Mouse (Mus musculus) CH12.LX (cell line): Measurements from ENCODE around the gene Upk3a.

Source experiments
- CTCF ChIP-seq, 2 experiments: IDR thresholded peaks in 1 of 2; conservative IDR thresholded peaks in 1 of 2; 2 replicates each; pipeline ENCODE4 v1.5.1; 2011 to 2012; ENCODE audit warnings: low read depth in 2 of 2, low read length in 2 of 2, improper control_type of control experiment in 1 of 2, inconsistent platforms in 1 of 2, mild to moderate bottlenecking in 1 of 2, moderate library complexity in 1 of 2
- MAX ChIP-seq: IDR thresholded peaks from 2 replicates; pipeline ENCODE4 v1.6.1; 2011; ENCODE audit warnings: low read length, improper control_type of control experiment
- NELFE ChIP-seq: IDR thresholded peaks from 2 replicates; pipeline ENCODE4 v1.6.1; 2011; ENCODE audit warnings: low read depth, low read length, improper control_type of control experiment
- UBTF ChIP-seq: IDR thresholded peaks from 2 replicates; pipeline ENCODE4 v1.6.1; 2012; ENCODE audit warnings: low read depth, mild to moderate bottlenecking, inconsistent platforms, low read length, improper control_type of control experiment, moderate library complexity

DNA sequence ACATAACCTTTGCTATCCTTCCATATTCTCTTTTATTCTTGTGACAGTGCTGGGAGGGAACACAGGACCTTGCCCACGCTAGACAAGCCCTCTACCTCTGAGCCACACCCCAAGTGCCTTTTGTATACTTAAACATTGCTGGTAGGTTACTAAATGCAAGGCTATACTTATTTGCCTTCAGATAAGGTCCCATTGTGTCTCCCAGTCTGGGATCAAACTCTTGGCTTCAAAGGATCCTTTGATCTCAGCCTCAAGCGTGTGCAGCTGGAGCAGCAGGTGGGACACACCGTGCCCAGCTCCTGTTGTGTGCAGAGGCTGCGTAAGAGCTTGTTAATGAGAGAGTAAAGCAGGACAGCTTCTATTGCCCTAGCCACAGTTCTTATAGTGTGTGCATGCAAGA lies 10.8 kb downstream of the Upk3a start:
- TF ChIP-seq MAX = no peak
- no peak for TF ChIP-seq NELFE
- no peak for TF ChIP-seq UBTF
- no peak for TF ChIP-seq CTCF (conservative IDR thresholded peaks at IDR 0.05 in 1 of 2, IDR thresholded peaks at IDR 0.05 in 1 of 2; ENCODE audit: low read depth in 2 of 2, low read length in 2 of 2)
